ENCODE assay signal across 10 mouse cellular contexts in genomic region chr8:86438133-86438982, GRCm38 (mm10).
A peak's percentile ranks its signal among the peaks of the same experiment; 100 is the strongest.
DNase-seq lines count a peak whose midpoint lies in the region; ATAC-seq and TF ChIP-seq lines count a peak whose summit lies in the region.
"Had no signal": no experiment of that assay in that cellular context is flagged by ENCODE, and none has a peak within 500 bp of the region (broad histone marks: within the 10 kb centered on the region; RNA-seq: fewer than 3 reads in every experiment).

No protein-coding gene starts in this region.

- H3K27me3 ChIP-seq in forebrain, embryonic 10.5 days (ENCODE audit: poor library complexity, severe bottlenecking): no peaks in the 10 kb centered on the region
- no peaks in the 10 kb centered on the region for H3K27me3 ChIP-seq in hindbrain, embryonic 12.5 days
- H3K27me3 ChIP-seq in liver, embryonic 11.5 days (replicated peaks; ENCODE audit: control insufficient read depth, insufficient read depth, low read length): no peaks in the 10 kb centered on the region
- no peaks in the 10 kb centered on the region for H3K27me3 ChIP-seq in liver, embryonic 12.5 days (replicated peaks)
- H3K27me3 ChIP-seq in kidney, adult 2 months (replicated peaks; ENCODE audit: control insufficient read depth, insufficient read depth, low read length): no peaks in the 10 kb centered on the region
- H3K27me3 ChIP-seq: liver, embryonic 15.5 days had no signal

- H3K4me2 ChIP-seq in hindbrain, embryonic 12.5 days (replicated peaks): no peak overlapping the region
- H3K4me2 ChIP-seq in liver, embryonic 11.5 days: no peak overlapping the region
- H3K4me2 ChIP-seq in liver, embryonic 12.5 days: no peak overlapping the region
- H3K4me2 ChIP-seq: liver, embryonic 15.5 days had no signal

- no peak overlapping the region for H3K4me3 ChIP-seq in forebrain, embryonic 10.5 days
- no peak overlapping the region for H3K4me3 ChIP-seq in hindbrain, embryonic 12.5 days
- H3K4me3 ChIP-seq in liver, embryonic 11.5 days (ENCODE audit: low read depth, low read length): no peak overlapping the region
- H3K4me3 ChIP-seq in liver, embryonic 12.5 days: no peak overlapping the region
- no peak overlapping the region for H3K4me3 ChIP-seq in kidney, adult 2 months (ENCODE audit: insufficient read depth, low read depth, low read length)
- H3K4me3 ChIP-seq: liver, embryonic 15.5 days had no signal

- TF ChIP-seq CTCF in kidney, adult 2 months (conservative IDR thresholded peaks at IDR 0.05; ENCODE audit: insufficient read depth, insufficient read length, low read depth, low read length): no peak

- ATAC-seq in hindbrain, embryonic 12.5 days (ENCODE audit: low FRiP score): peak; percentile 98
- no peak for ATAC-seq in liver, embryonic 11.5 days (replicated peaks; ENCODE audit: low FRiP score)
- ATAC-seq in liver, embryonic 12.5 days: no peak

- peaks cover 24% of the 10 kb centered on the region for H3K4me1 ChIP-seq in forebrain, embryonic 10.5 days
- H3K4me1 ChIP-seq in hindbrain, embryonic 12.5 days: peaks cover 27% of the 10 kb centered on the region
- no peaks in the 10 kb centered on the region for H3K4me1 ChIP-seq in liver, embryonic 11.5 days (replicated peaks; ENCODE audit: control insufficient read depth, insufficient read depth, low read length)
- H3K4me1 ChIP-seq in liver, embryonic 12.5 days: no peaks in the 10 kb centered on the region
- no peaks in the 10 kb centered on the region for H3K4me1 ChIP-seq in kidney, adult 2 months (ENCODE audit: control insufficient read depth, insufficient read depth, low read length)
- H3K4me1 ChIP-seq: liver, embryonic 15.5 days had no signal

- peak overlapping the region; percentile 74; the same call in 1 of the 2 replicates for H3K27ac ChIP-seq in forebrain, embryonic 10.5 days
- H3K27ac ChIP-seq in hindbrain, embryonic 12.5 days: peak overlapping the region; percentile 92
- H3K27ac ChIP-seq in liver, embryonic 11.5 days (ENCODE audit: low read depth, low read length): no peak overlapping the region
- H3K27ac ChIP-seq in liver, embryonic 12.5 days: no peak overlapping the region
- no peak overlapping the region for H3K27ac ChIP-seq in kidney, adult 2 months (ENCODE audit: insufficient read depth, low read depth, low read length)
- H3K27ac ChIP-seq: liver, embryonic 15.5 days had no signal

- no peak overlapping the region for H3K9ac ChIP-seq in hindbrain, embryonic 12.5 days
- H3K9ac ChIP-seq in liver, embryonic 11.5 days (ENCODE audit: low read depth, low read length): no peak overlapping the region
- H3K9ac ChIP-seq in liver, embryonic 12.5 days: no peak overlapping the region
- H3K9ac ChIP-seq: liver, embryonic 15.5 days had no signal

- DNase-seq in forebrain, embryonic 10.5 days (ENCODE audit: extremely low spot score, low spot score): peak; percentile 56
- DNase-seq in left cerebral cortex, postnatal 36 days (ENCODE audit: low spot score in 2 of 2): peak; percentile 48 to 55
- DNase-seq in right cerebral cortex, adult 18-20 months: peak; percentile 76
- DNase-seq in adrenal gland, postnatal 10 days: no peak
- DNase-seq in liver, embryonic 11.5 days (ENCODE audit: low spot score): no peak
- DNase-seq in kidney, adult 2 months: no peak
- DNase-seq: heart, postnatal 14 days had no signal

- H3K9me3 ChIP-seq in forebrain, embryonic 10.5 days: no peaks in the 10 kb centered on the region
- H3K9me3 ChIP-seq in hindbrain, embryonic 12.5 days (replicated peaks): no peaks in the 10 kb centered on the region
- no peaks in the 10 kb centered on the region for H3K9me3 ChIP-seq in liver, embryonic 11.5 days (ENCODE audit: control insufficient read depth, low read length)
- H3K9me3 ChIP-seq in liver, embryonic 12.5 days (replicated peaks): no peaks in the 10 kb centered on the region
- H3K9me3 ChIP-seq: liver, embryonic 15.5 days had no signal

- no peaks in the 10 kb centered on the region for H3K36me3 ChIP-seq in forebrain, embryonic 10.5 days (replicated peaks)
- H3K36me3 ChIP-seq in hindbrain, embryonic 12.5 days: no peaks in the 10 kb centered on the region
- no peaks in the 10 kb centered on the region for H3K36me3 ChIP-seq in liver, embryonic 11.5 days (ENCODE audit: control insufficient read depth, insufficient read depth, low read length)
- no peaks in the 10 kb centered on the region for H3K36me3 ChIP-seq in liver, embryonic 12.5 days
- H3K36me3 ChIP-seq in kidney, adult 2 months (ENCODE audit: control insufficient read depth, insufficient read depth, low read length): no peaks in the 10 kb centered on the region
- H3K36me3 ChIP-seq: liver, embryonic 15.5 days had no signal

- no peak for TF ChIP-seq POLR2A in kidney, adult 2 months (IDR thresholded peaks at IDR 0.05; ENCODE audit: low read depth, low read length)

- WGBS in forebrain, embryonic 10.5 days: 67% methylated on average over 5 of the region's 5 CpGs
- 43% methylated on average over 5 of the region's 5 CpGs for WGBS in hindbrain, embryonic 12.5 days
- 66% methylated on average over 5 of the region's 5 CpGs for WGBS in liver, embryonic 11.5 days
- 58% methylated on average over 5 of the region's 5 CpGs for WGBS in liver, embryonic 12.5 days (ENCODE audit: insufficient replicate concordance)
- 83% methylated on average over 5 of the region's 5 CpGs for WGBS in kidney, adult 2 months

- intact Hi-C loops in left cerebral cortex, postnatal 36 days (cut with DNase I): no loop called here

Comparison
In these comparisons a context has a peak if more than half of its experiments do, and no peak if none do; other contexts are left out.
1. DNase-seq: peak in forebrain, embryonic 10.5 days (single experiment), left cerebral cortex, postnatal 36 days (2 of 2) and right cerebral cortex, adult 18-20 months (single experiment); none in adrenal gland, postnatal 10 days (single experiment), liver, embryonic 11.5 days (single experiment) and kidney, adult 2 months (single experiment).
2. H3K27ac ChIP-seq: peak in forebrain, embryonic 10.5 days (single experiment) and hindbrain, embryonic 12.5 days (single experiment); none in liver, embryonic 11.5 days (single experiment), liver, embryonic 12.5 days (single experiment) and kidney, adult 2 months (single experiment).